In genomic region chr5:123281336-123282136, GRCm38 (mm10) we compare ENCODE assay signal across 26 mouse cellular contexts. TPM values are rescaled to one million over a fixed set of nuclear protein-coding genes. Genes with fewer than 3 reads are reported as not detected.
DNase-seq lines count a peak whose midpoint lies in the region; ATAC-seq lines count a peak whose summit lies in the region.
"Had no signal": no experiment of that assay in that cellular context is flagged by ENCODE, and none has a peak within 500 bp of the region (broad histone marks: within the 10 kb centered on the region; RNA-seq: fewer than 3 reads in every experiment).

No protein-coding gene starts in this region.

- ATAC-seq in forebrain, embryonic 16.5 days = no peak
- no peak for ATAC-seq in forebrain, embryonic 13.5 days
- no peak for ATAC-seq in frontal cortex, adult (ENCODE audit: low TSS enrichment)
- ATAC-seq: CD4-positive, CD25-positive, alpha-beta regulatory T cell, adult 4 months; intestine, postnatal 0 days had no signal

- H3K36me3 ChIP-seq in forebrain, embryonic 16.5 days (ENCODE audit: control insufficient read depth, insufficient read depth) = no peaks in the 10 kb centered on the region
- H3K36me3 ChIP-seq in forebrain, embryonic 13.5 days (ENCODE audit: poor library complexity, severe bottlenecking) = no peaks in the 10 kb centered on the region
- H3K36me3 ChIP-seq: heart, embryonic 12.5 days; limb, embryonic 13.5 days; lung, embryonic 15.5 days; midbrain, embryonic 10.5 days; neural tube, embryonic 12.5 days had no signal

- peak overlapping the region; percentile 65 for H3K27ac ChIP-seq in forebrain, embryonic 16.5 days (ENCODE audit: low read length)
- H3K27ac ChIP-seq in forebrain, embryonic 13.5 days = no peak overlapping the region
- H3K27ac ChIP-seq: gastrocnemius, adult 2 months; heart, adult 2 months; hindbrain, embryonic 14.5 days; limb, embryonic 13.5 days; lung, embryonic 15.5 days; midbrain, embryonic 10.5 days; neural tube, embryonic 12.5 days had no signal

- H3K4me3 ChIP-seq in forebrain, embryonic 16.5 days (replicated peaks; ENCODE audit: low read length) = no peak overlapping the region
- H3K4me3 ChIP-seq in forebrain, embryonic 13.5 days = no peak overlapping the region
- H3K4me3 ChIP-seq: erythroblast, embryonic 14.5 days; gastrocnemius, adult 2 months; heart, adult 2 months; heart, embryonic 12.5 days; limb, embryonic 13.5 days; lung, embryonic 15.5 days; midbrain, embryonic 10.5 days; myocyte; neural tube, embryonic 12.5 days had no signal

- H3K4me1 ChIP-seq in forebrain, embryonic 16.5 days (replicated peaks; ENCODE audit: control insufficient read depth, insufficient read depth, low read length) = peaks cover 16% of the 10 kb centered on the region
- H3K4me1 ChIP-seq in forebrain, embryonic 13.5 days = peaks cover 11% of the 10 kb centered on the region
- H3K4me1 ChIP-seq: heart, embryonic 12.5 days; limb, embryonic 13.5 days; neural tube, embryonic 12.5 days had no signal

- no peaks in the 10 kb centered on the region for H3K9me3 ChIP-seq in forebrain, embryonic 16.5 days (ENCODE audit: control insufficient read depth, low read length)
- no peaks in the 10 kb centered on the region for H3K9me3 ChIP-seq in forebrain, embryonic 13.5 days (replicated peaks)
- H3K9me3 ChIP-seq: heart, embryonic 12.5 days; limb, embryonic 13.5 days; lung, embryonic 15.5 days; midbrain, embryonic 10.5 days; neural tube, embryonic 12.5 days had no signal

- no peaks in the 10 kb centered on the region for H3K27me3 ChIP-seq in forebrain, embryonic 16.5 days (replicated peaks; ENCODE audit: control insufficient read depth, insufficient read depth, low read length)
- H3K27me3 ChIP-seq in forebrain, embryonic 13.5 days = no peaks in the 10 kb centered on the region
- H3K27me3 ChIP-seq: heart, embryonic 12.5 days; limb, embryonic 13.5 days; neural tube, embryonic 12.5 days had no signal

- no peak overlapping the region for H3K4me2 ChIP-seq in forebrain, embryonic 16.5 days (ENCODE audit: low read length)
- H3K4me2 ChIP-seq in forebrain, embryonic 13.5 days = no peak overlapping the region
- H3K4me2 ChIP-seq: heart, embryonic 12.5 days; hindbrain, embryonic 14.5 days; limb, embryonic 13.5 days; liver, embryonic 11.5 days; lung, embryonic 15.5 days; neural tube, embryonic 12.5 days had no signal

- DNase-seq in brain, adult 2 months (ENCODE audit: low read depth, low spot score) = peak; percentile 71
- peak; percentile 61 for DNase-seq in cerebellum, adult 9-10 months
- peak; percentile 34 to 39 for DNase-seq in cerebellum, postnatal 36 days
- DNase-seq in left cerebral cortex, adult 11 months (ENCODE audit: low spot score) = no peak
- DNase-seq: adrenal gland, postnatal 10 days; gastrocnemius, adult 2 months; heart, adult 2 months; heart, postnatal 4 days; kidney, adult 9 months; kidney, postnatal 10 days; layer of hippocampus, adult 9-11 months; thymus, postnatal 14 days had no signal

- WGBS in forebrain, embryonic 16.5 days = 61% methylated on average over 9 of the region's 9 CpGs
- WGBS in forebrain, embryonic 13.5 days = 65% methylated on average over 9 of the region's 9 CpGs

- H3K9ac ChIP-seq in forebrain, embryonic 16.5 days (replicated peaks; ENCODE audit: low read depth, low read length) = no peak overlapping the region
- H3K9ac ChIP-seq in forebrain, embryonic 13.5 days = no peak overlapping the region
- H3K9ac ChIP-seq: heart, embryonic 12.5 days; hindbrain, embryonic 14.5 days; limb, embryonic 13.5 days; lung, embryonic 15.5 days; neural tube, embryonic 12.5 days had no signal

RNA-seq across cellular contexts. Expression of gene Wdr66, which starts 29.6 kb away (rescaled TPM):
- polyA plus RNA-seq in forebrain, embryonic 16.5 days (2015; fragmentation: Nextera tagmentation; extraction: Ambion mirVana) = 1.5 and 1.9 TPM in 2 replicates
- 1.5 and 2.1 TPM in 2 replicates for polyA plus RNA-seq in forebrain, embryonic 13.5 days (2015; fragmentation: Nextera tagmentation; extraction: Ambion mirVana)
